Mouse (Mus musculus) hindbrain, embryonic 13.5 days (tissue): ENCODE results near the gene Cd247. TPM values are rescaled to one million over a fixed set of nuclear protein-coding genes. Genes with fewer than 3 reads are reported as not detected.
A peak's percentile ranks its signal among the peaks of the same experiment; 100 is the strongest.

Experiments
- ATAC-seq: fragments of 200-750 bp; cut with Nextera tagmentation; 2 replicates; pipeline ENCODE4 v1.8.0; 2017; ENCODE audit warnings: moderate TSS enrichment; ENCODE audit not compliant: low FRiP score
- H3K27ac ChIP-seq: fragments of 300-500 bp; sonication (generic); 2 replicates; pipeline ENCODE4 v1.5.1; 2015; ENCODE audit warnings: inconsistent platforms, mild to moderate bottlenecking, moderate library complexity
- H3K27me3 ChIP-seq: fragments of 300-500 bp; sonication (generic); 2 replicates; pipeline ENCODE4 v1.6.1; 2015; ENCODE audit warnings: mild to moderate bottlenecking, inconsistent platforms
- H3K36me3 ChIP-seq: fragments of 300-500 bp; sonication (generic); 2 replicates; pipeline ENCODE4 v1.6.1; 2015; ENCODE audit warnings: mild to moderate bottlenecking, inconsistent platforms
- H3K4me1 ChIP-seq: fragments of 300-500 bp; sonication (generic); replicated peaks from 2 replicates; pipeline ENCODE4 v1.6.1; 2015; ENCODE audit warnings: inconsistent platforms
- H3K4me2 ChIP-seq: fragments of 300-500 bp; sonication (generic); 2 replicates; pipeline ENCODE4 v1.6.1; 2015; ENCODE audit warnings: inconsistent platforms, mild to moderate bottlenecking, moderate library complexity
- H3K4me3 ChIP-seq: fragments of 300-500 bp; sonication (generic); 2 replicates; pipeline ENCODE4 v1.5.1; 2015; ENCODE audit warnings: mild to moderate bottlenecking, inconsistent platforms
- H3K9ac ChIP-seq: fragments of 300-500 bp; sonication (generic); 2 replicates; pipeline ENCODE4 v1.6.1; 2015; ENCODE audit warnings: mild to moderate bottlenecking, inconsistent platforms
- H3K9me3 ChIP-seq: fragments of 300-500 bp; sonication (generic); 2 replicates; pipeline ENCODE4 v1.6.1; 2016; ENCODE audit warnings: inconsistent platforms
- WGBS: fragments of 180-500 bp; shearing (Covaris S2); methylation state at CpG from one replicate; pipeline ENCODE4 v1.1.7; 2015; 5-methylcytosine and 5-hydroxymethylcytosine counted together
- polyA plus RNA-seq: library from polyadenylated mRNA; unstranded; fragments of >200 nt; fragmentation: Nextera tagmentation; extraction: Ambion mirVana; gene quantifications from 2 replicates; pipeline ENCODE4 v1.2.1, GENCODE M21; 2015

Gene Cd247
- polyA plus RNA-seq, 1 experiment from 2014 or later: 0.60 TPM

DNA sequence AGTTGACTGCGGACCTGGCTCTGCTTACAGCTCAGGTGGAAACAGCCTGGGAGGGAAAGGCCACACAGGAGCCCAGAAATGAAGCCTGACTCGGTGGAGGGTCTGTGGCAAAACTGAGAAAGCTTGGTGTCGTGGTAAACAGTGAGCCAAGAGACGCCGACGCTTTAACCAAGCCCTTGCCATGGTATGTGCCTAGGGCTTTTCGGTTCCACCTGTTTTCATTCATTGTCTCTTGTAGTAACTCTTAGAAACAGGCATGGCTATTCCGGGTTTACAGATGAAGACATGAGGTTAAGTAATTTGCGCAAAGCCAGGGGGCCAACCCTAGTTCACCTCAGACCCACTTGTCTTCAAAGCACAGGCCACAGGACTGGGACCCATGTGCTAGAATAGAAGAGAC, 23.9 kb upstream of the Cd247 start:
- no peak for ATAC-seq
- peaks cover 16% of the 10 kb centered on the region for H3K4me1 ChIP-seq
- WGBS: 60% methylated on average over 9 of the region's 9 CpGs

DNA sequence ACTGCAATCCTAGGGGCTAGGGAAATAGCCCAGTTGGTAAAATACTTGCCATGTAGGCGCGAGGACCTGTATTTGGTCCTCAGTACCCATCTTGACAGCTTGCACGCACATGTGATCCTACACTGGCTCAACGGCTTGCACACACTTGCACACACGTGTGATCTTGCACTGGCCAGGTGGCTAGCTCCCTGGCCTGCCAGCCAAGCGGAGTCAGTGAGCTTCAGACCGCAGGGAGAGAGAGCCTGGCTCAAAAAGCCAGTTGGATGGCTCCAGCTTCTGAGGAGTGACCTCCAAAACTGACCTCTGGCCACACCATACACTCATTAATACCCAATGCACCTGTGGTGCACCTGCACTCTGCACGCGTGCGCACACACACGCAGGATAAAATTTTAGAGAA, 23.4 kb upstream of the Cd247 start:
- Histone ChIP-seq H3K4me1 (peaks cover 16% of the 10 kb centered on the region), H3K9ac (peak overlapping the region; percentile 83; the same call in 1 of the 2 replicates), H3K27me3 (peaks cover 36% of the 10 kb centered on the region), H3K4me2 (no peak overlapping the region), H3K27ac (no peak overlapping the region), H3K4me3 (0 out of 2 replicates have a peak overlapping the region, but pooled peaks have one; percentile 4), H3K9me3 (no peaks in the 10 kb centered on the region), H3K36me3 (no peaks in the 10 kb centered on the region)
- 86% methylated on average over 11 of the region's 11 CpGs for WGBS
- ATAC-seq: no peak

More for the DNA sequence above, 23.9 kb upstream of the Cd247 start:
- peaks cover 36% of the 10 kb centered on the region for H3K27me3 ChIP-seq
- no peaks in the 10 kb centered on the region for H3K9me3 ChIP-seq
- H3K4me2 ChIP-seq: peak overlapping the region; percentile 89
- no peaks in the 10 kb centered on the region for H3K36me3 ChIP-seq
- peak overlapping the region; percentile 74 for H3K4me3 ChIP-seq
- peak overlapping the region; percentile 83; the same call in 1 of the 2 replicates for H3K9ac ChIP-seq
- no peak overlapping the region for H3K27ac ChIP-seq

DNA sequence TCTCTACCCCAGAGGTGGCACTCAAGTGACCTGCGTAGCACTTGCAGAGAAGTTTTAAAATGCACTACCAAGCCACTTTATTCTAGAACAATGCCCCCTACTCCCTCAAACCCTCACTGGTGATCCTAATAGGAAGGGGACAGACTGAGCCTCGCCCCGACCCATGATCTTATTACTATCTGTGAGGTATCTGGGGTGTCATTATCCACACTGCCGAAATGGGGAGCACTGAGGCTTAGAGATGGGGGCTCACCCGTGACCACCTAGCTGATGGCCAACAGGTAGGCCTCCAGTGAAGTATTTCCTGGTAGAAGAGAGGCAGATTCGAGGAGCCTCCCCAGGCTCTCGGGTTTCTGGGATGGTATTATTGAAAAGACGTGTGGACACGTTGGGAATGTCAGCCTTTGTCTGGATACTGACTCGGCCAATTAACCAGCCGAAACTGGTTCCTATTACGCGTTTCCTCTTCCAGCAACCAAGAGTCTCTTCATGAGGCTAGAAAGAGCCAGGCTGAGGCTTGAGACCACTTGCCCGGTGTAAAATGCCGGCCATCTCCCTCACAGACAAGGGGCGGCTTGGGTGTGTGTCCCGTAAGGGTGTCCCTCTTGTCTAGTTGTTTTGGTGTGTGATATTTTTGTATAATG, 22.7 kb upstream of the Cd247 start:
- Histone ChIP-seq H3K4me3 (no peak overlapping the region), H3K4me1 (peaks cover 16% of the 10 kb centered on the region), H3K9me3 (no peaks in the 10 kb centered on the region), H3K36me3 (no peaks in the 10 kb centered on the region), H3K27me3 (peaks cover 32% of the 10 kb centered on the region), H3K9ac (no peak overlapping the region), H3K4me2 (no peak overlapping the region), H3K27ac (no peak overlapping the region)
- 84% methylated on average over 17 of the region's 17 CpGs for WGBS
- ATAC-seq: no peak

DNA sequence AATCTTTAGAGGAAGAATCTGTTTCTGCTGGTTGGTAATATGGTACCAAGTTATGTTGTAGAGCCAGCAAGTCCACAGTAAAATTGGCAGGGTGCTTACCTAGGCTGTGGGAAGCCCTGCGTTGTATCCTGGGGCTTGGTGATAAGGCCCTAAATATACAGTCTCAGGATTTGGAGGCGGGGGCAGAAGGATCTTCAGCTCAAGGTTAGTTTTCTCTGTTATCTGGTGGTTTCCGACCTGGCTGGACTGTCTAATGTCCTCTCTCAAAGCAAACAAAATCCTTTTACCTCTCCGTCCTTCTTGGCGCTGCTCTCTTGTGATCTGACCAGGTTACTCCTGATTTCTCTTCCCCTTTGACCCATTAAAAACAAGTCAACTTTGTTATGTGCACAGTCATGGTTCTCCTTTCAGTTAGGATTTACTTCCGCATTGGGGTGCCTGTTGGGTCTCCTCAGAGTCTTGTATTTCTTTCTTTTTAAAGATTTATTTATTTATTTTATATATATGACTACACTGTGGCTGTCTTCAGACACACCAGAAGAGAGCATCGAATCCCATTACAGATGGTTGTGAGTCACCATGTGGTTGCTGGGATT, 22.1 kb upstream of the Cd247 start:
- 91% methylated on average over 7 of the region's 7 CpGs for WGBS
- H3K9me3 ChIP-seq: no peaks in the 10 kb centered on the region
- H3K27ac ChIP-seq: no peak overlapping the region
- no peak for ATAC-seq
- H3K36me3 ChIP-seq: no peaks in the 10 kb centered on the region
- peaks cover 30% of the 10 kb centered on the region for H3K27me3 ChIP-seq
- H3K9ac ChIP-seq: no peak overlapping the region
- H3K4me3 ChIP-seq: no peak overlapping the region
- no peak overlapping the region for H3K4me2 ChIP-seq
- H3K4me1 ChIP-seq: peaks cover 18% of the 10 kb centered on the region

DNA sequence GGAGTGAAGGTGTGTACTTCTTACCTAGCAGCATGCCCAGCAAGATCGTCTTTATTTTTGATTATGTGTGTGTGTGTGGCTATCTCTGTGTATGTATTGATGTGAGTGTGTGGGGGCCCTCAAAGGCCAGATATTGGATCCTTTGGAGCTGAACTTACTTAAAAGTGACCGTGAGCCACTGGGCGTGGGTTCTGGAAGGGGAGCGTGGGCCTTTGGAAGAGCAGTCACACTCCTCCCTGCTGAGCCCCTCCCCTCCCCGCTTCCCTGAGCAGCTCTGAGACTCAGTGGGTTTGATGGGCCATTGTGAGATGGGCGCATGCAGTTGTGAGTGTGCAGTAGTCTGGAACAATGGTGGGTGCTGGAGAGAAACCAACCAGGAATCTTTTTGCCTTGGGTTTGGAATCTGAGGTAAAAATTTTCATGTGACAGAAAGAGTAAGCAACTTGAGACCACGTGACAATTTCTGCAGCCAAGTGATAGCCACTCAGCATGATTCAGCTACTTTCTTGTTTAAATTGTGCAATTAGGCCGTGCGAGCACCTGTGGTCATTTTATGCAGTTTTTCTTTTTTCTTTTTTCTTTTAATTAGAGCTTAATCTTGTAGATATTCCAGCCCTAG, 19.5 kb upstream of the Cd247 start:
- 86% methylated on average over 9 of the region's 9 CpGs for WGBS
- Histone ChIP-seq H3K4me2 (no peak overlapping the region), H3K27me3 (peaks cover 30% of the 10 kb centered on the region), H3K9me3 (no peaks in the 10 kb centered on the region), H3K36me3 (no peaks in the 10 kb centered on the region), H3K4me3 (no peak overlapping the region), H3K4me1 (peaks cover 18% of the 10 kb centered on the region), H3K27ac (no peak overlapping the region), H3K9ac (no peak overlapping the region)
- ATAC-seq: no peak

DNA sequence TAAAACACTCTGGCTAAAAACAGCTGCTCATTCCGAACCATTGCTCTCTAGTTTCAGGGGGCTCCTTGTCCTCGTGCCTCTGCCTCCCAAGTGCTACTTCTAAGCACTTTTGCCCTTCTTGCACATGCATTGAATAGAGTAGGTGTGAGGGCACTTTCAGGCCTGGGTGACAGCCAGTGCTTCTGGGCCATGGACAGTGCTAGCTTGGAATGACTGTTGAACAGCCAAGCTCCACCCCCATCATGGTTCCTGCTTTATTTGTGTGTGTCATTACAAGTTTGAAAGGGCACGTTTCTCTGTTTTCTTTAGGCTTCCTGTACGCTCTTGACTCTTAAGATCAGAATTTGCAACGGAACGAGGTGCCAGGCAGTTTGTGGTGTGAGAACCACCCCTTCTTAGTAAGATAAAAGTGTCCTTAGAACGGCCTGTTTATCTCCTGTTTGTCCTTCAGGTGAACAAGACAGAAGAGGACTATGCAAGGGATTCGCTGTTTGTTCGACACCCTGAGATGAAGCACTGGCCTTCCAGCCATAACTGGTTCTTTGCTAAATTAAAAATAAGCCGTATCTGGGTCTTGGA, 18.2 kb upstream of the Cd247 start:
- H3K27me3 ChIP-seq: peaks cover 21% of the 10 kb centered on the region
- H3K4me1 ChIP-seq: peaks cover 5% of the 10 kb centered on the region; the same call in 1 of the 2 replicates
- ATAC-seq: no peak
- no peak overlapping the region for H3K4me2 ChIP-seq
- H3K36me3 ChIP-seq: no peaks in the 10 kb centered on the region
- WGBS: 93% methylated on average over 10 of the region's 10 CpGs
- H3K27ac ChIP-seq: no peak overlapping the region
- no peak overlapping the region for H3K4me3 ChIP-seq
- no peaks in the 10 kb centered on the region for H3K9me3 ChIP-seq
- H3K9ac ChIP-seq: no peak overlapping the region

DNA sequence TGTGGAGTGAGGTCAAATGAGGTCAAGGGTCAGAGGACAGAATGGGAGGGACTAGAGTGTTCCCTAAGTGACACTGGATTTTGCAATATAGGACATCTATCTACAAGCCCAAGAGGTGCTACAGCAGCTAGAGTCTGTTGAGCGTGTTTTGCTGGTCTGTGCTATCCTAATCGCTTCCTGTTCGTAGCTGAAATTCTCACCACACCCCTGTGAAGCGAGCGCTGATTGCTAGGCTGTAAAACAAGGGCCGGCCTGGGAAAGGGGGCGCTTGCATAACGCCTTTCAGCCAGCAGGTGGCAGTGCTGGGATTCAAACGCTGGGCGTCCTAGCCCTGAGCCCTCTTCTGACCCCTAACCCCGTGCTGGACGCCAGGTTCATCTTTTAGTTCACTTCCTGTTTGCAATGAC, 17.0 kb upstream of the Cd247 start:
- Histone ChIP-seq H3K4me1 (peaks cover 5% of the 10 kb centered on the region; the same call in 1 of the 2 replicates), H3K4me2 (peak overlapping the region; percentile 23), H3K4me3 (no peak overlapping the region), H3K9me3 (no peaks in the 10 kb centered on the region), H3K27me3 (peaks cover 15% of the 10 kb centered on the region), H3K36me3 (no peaks in the 10 kb centered on the region), H3K27ac (no peak overlapping the region), H3K9ac (no peak overlapping the region)
- ATAC-seq: peak; percentile 60
- 1% methylated on average over 12 of the region's 12 CpGs for WGBS

DNA sequence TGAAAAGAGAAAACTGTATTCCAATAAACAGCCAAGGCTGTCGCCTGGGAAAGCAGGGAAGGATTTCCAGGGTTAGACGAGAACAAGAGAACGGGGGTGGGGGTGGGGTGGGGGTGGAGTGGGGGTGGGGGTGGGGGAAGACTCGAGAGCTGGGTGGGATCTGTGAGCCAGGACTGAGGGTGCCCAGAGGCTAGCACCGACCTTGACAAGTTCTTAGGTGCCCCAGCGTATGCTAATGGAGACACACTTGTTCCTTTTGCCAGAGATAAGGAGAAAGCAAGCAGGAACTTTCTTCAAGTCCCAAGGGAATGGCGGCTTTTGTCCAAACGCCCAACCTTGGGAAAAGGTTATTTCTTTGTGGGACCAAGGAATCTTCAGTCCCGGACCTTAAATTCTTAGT, 16.5 kb upstream of the Cd247 start:
- Histone ChIP-seq H3K27me3 (peaks cover 19% of the 10 kb centered on the region), H3K27ac (no peak overlapping the region), H3K9ac (no peak overlapping the region), H3K4me2 (peak overlapping the region; percentile 23), H3K4me1 (peaks cover 5% of the 10 kb centered on the region; the same call in 1 of the 2 replicates), H3K4me3 (no peak overlapping the region), H3K9me3 (no peaks in the 10 kb centered on the region), H3K36me3 (no peaks in the 10 kb centered on the region)
- WGBS: 50% methylated on average over 9 of the region's 9 CpGs
- ATAC-seq: no peak

DNA sequence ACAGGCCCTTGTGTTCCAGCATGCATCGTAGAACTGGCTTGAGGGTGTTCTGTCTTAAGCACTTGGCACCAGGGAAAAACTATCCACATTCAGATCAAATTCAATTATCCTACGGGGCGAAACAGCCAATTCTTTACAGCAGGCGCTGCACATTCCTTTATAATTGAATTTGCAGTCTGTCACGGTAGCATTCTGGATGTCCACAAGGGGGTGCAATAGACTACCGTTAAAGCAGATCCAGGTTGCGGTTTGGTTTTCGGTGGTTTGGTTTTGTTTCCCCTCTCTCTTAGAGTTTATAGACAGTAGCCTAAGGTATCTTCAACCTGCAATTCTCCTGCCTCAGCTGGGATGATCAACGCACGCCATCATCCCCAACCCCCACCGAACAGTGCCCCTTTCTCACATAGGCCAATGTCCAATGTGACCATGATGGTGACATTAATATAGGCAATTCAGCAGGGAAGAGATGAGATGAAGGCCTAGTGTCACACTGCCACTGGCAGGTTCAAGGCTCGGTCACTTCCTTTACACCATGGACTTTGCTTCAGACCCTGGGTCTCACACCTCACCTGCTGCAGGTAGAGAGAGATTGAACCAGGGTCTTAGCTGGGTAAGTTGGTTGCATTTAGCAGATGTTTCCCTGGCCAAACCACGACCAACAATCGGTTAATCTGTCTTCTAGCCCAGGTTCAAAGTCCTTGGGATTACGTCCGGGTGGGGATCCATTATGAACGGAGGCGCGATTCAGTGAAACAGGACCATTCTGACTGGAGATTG, 12.8 kb upstream of the Cd247 start:
- no peak overlapping the region for H3K4me3 ChIP-seq
- H3K27ac ChIP-seq: no peak overlapping the region
- WGBS: 46% methylated on average over 19 of the region's 19 CpGs
- peaks cover 36% of the 10 kb centered on the region for H3K27me3 ChIP-seq
- H3K4me2 ChIP-seq: no peak overlapping the region
- H3K9ac ChIP-seq: no peak overlapping the region
- peaks cover 11% of the 10 kb centered on the region for H3K4me1 ChIP-seq
- no peak; the same call in 1 of the 2 replicates for ATAC-seq
- no peaks in the 10 kb centered on the region for H3K36me3 ChIP-seq
- H3K9me3 ChIP-seq: no peaks in the 10 kb centered on the region

DNA sequence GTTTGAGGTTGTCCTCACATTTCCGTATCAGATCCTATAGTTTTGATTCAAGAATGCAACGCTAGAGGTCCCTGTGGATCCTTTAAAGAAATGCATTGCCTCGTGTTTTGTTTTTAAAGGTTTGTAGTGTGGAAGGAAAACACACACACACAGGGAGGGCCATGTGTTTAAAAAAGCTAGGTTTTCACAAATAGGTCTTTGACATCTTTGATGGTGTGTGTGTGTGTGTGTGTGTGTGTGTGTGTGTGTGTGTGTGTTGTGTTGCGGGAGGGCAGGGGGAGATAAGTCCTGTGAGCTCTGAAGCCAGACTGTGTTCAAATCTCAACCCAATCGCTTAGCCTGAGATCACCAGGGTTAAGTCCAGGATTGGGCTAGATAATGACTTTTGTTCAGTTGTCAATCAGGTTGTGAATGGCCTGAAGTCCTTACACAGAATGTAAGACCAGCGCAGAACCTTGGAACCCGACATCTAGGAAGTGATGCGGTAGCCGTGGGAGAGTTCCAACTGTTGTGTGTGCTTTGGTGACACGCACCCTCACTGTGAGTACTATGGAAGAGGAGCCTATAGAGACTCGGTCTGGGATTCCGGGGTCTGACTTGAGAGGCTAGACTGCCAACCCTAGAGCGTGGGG, 8.4 kb upstream of the Cd247 start:
- Histone ChIP-seq H3K4me1 (peaks cover 8% of the 10 kb centered on the region), H3K9ac (no peak overlapping the region), H3K27ac (no peak overlapping the region), H3K4me2 (peak overlapping the region; percentile 55), H3K4me3 (peak overlapping the region; percentile 29), H3K36me3 (no peaks in the 10 kb centered on the region), H3K9me3 (no peaks in the 10 kb centered on the region), H3K27me3 (peaks cover 73% of the 10 kb centered on the region)
- ATAC-seq: peak; percentile 64
- 2% methylated on average over 13 of the region's 13 CpGs for WGBS

DNA sequence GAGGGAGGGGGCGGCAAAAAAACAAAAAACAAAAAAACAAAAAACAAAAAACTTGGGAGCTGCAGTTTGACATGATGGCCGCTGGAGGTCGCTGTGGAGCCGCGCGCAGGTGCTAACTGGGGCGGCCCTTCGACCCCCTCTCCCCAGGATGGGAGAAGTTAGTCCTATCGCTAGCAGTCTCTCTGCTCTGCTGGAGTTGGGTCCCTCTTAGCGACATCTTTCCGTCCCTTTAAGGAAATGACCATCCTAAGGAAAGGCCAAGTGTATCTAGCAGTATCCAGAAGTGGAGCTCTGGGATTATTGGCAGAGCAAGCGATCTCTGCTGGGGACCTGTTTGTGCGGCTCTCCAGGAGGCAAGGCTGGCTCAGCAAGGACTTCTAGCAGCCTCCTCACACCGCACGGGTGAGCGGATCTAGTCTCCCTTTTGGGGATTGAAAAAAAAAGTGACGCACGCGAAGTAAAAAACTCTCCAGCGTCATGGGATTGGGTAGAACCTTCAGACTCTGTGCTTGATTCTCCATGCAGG, 7.8 kb upstream of the Cd247 start:
- Histone ChIP-seq H3K27me3 (peaks cover 74% of the 10 kb centered on the region), H3K4me3 (peak overlapping the region; percentile 29), H3K4me2 (peak overlapping the region; percentile 55), H3K27ac (no peak overlapping the region), H3K9ac (peak overlapping the region; percentile 55; the same call in 1 of the 2 replicates), H3K9me3 (no peaks in the 10 kb centered on the region), H3K4me1 (peaks cover 9% of the 10 kb centered on the region), H3K36me3 (no peaks in the 10 kb centered on the region)
- peak; percentile 62 for ATAC-seq
- 2% methylated on average over 20 of the region's 20 CpGs for WGBS
